In genomic region chr1:79707383-79707782, GRCm38 (mm10) we compare ENCODE assay signal across 10 mouse cellular contexts.
"Had no signal": no experiment of that assay in that cellular context is flagged by ENCODE, and none has a peak within 500 bp of the region (broad histone marks: within the 10 kb centered on the region; RNA-seq: fewer than 3 reads in every experiment).

No protein-coding gene starts in this region.

- DNase-seq: retina, postnatal 1 day; right cerebral cortex, postnatal 14 days; right cerebral cortex, postnatal 25 days; spleen, adult 18-20 months; thymus, adult 18-20 months; thymus, adult 2 months; thymus, postnatal 14 days; thymus, postnatal 25 days; thymus, postnatal 36 days; thymus, postnatal 4 days had no signal
